Mouse (Mus musculus): ENCODE data around the gene Lect2. TPM values are rescaled to one million over a fixed set of nuclear protein-coding genes. Genes with fewer than 3 reads are reported as not detected.

Lect2 gene
- 10.5 and 14.1 TPM in 2 replicates for polyA plus RNA-seq (2014; fragmentation: Nextera tagmentation; extraction: Ambion mirVana)

DNA sequence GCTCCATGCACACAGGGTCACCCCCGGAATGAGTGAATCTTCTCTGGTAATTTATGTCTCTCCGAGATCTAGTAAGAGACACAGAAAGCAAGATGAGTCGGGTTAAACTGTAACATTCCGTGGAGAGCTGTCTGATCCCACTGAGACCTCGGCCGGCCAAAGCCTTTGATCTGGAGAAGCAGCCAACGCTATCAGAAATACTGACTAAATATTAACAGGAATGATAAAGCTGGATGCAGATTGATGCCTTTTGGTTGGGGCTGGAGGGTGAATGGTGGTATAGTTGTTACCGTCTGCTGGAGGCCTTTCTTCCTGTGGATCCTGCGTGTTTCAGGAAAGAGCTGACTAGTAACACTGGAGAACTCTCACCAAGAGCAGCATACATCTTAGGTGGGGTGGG, at the start of gene Lect2:
Lect2 (minus strand) TSS at position 102 of the 400 bp plus-strand sequence.
- 0 out of 2 replicates have a peak, but pooled peaks cover 6% of the 10 kb centered on the region for H3K4me1 ChIP-seq (replicated peaks; ENCODE audit: control insufficient read depth, insufficient read depth, low read length)
- ATAC-seq (replicated peaks; ENCODE audit: low FRiP score, low TSS enrichment, low read depth) (no peak), DNase-seq (ENCODE audit: low spot score) (no peak)
- no peaks in the 10 kb centered on the region for H3K9me3 ChIP-seq (ENCODE audit: control insufficient read depth, low read length)
- H3K27me3 ChIP-seq (replicated peaks; ENCODE audit: control insufficient read depth, insufficient read depth, low read length), result no peaks in the 10 kb centered on the region
- H3K9ac ChIP-seq (ENCODE audit: low read length), result no peak within 1 kb of the TSS
- peak within 1 kb of the TSS; percentile 16; the same call in 1 of the 2 replicates for H3K4me2 ChIP-seq (ENCODE audit: low read length)
- no peak within 1 kb of the TSS for H3K27ac ChIP-seq (ENCODE audit: low read depth)
- 55% methylated on average over 9 of the region's 9 CpGs for WGBS
- no peak within 1 kb of the TSS for H3K4me3 ChIP-seq (ENCODE audit: low read depth, low read length)
- H3K36me3 ChIP-seq (ENCODE audit: control insufficient read depth, insufficient read depth, low read length), result no peaks in the 10 kb centered on the region

DNA sequence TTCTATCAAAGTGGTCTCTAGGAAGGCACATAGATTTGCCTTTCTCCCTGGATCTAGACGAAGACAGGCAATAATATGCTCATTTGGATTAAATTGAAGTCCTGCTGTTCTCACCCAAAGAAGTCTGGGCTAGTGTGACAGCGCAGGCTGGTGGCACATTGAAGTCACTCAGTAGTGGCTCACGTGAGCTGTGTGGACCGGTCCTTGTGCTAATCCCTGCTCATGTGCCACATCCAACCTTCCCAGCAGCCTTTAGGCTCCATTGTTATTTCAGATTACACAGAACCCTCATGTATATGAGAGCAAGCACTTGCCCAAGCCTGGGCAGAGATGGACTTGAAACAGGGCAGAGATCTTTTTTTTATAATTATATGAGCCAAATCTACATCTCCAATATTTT, 49.0 kb upstream of the Lect2 start:
- Histone ChIP-seq H3K4me3 (ENCODE audit: low read depth, low read length) (no peak overlapping the region), H3K4me1 (replicated peaks; ENCODE audit: control insufficient read depth, insufficient read depth, low read length) (peaks cover 82% of the 10 kb centered on the region), H3K36me3 (ENCODE audit: control insufficient read depth, insufficient read depth, low read length) (no peaks in the 10 kb centered on the region), H3K9me3 (ENCODE audit: control insufficient read depth, low read length) (no peaks in the 10 kb centered on the region), H3K4me2 (ENCODE audit: low read length) (no peak overlapping the region), H3K27ac (ENCODE audit: low read depth) (peak overlapping the region; percentile 82), H3K27me3 (replicated peaks; ENCODE audit: control insufficient read depth, insufficient read depth, low read length) (no peaks in the 10 kb centered on the region), H3K9ac (ENCODE audit: low read length) (no peak overlapping the region)
- no peak for DNase-seq (ENCODE audit: low spot score)
- ATAC-seq (replicated peaks; ENCODE audit: low FRiP score, low TSS enrichment, low read depth), result no peak
- WGBS, result 77% methylated on average over 4 of the region's 4 CpGs

DNA sequence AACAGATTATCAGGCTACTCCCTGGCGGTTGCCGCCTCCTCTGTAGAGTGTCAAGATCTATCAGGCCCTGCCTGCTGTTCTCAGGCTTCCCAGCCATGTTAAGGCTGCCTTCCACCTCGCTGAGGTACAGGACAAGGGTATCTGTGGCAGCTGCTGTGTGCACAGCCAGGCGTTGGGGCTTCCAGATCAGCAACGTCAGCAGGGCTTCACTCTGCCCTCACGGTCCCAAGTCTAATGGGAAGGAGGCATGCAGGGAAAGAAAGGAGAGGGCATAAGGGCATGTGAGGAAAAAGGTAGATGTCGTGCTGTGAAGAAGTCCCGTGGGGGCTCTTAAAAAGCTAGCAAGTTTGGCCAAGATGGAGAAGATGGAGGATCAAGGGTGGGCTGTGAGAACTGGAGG, 46.9 kb upstream of the Lect2 start:
- DNase-seq (ENCODE audit: low spot score) (no peak), ATAC-seq (replicated peaks; ENCODE audit: low FRiP score, low TSS enrichment, low read depth) (no peak)
- H3K27me3 ChIP-seq (replicated peaks; ENCODE audit: control insufficient read depth, insufficient read depth, low read length), result no peaks in the 10 kb centered on the region
- no peaks in the 10 kb centered on the region for H3K9me3 ChIP-seq (ENCODE audit: control insufficient read depth, low read length)
- WGBS, result 75% methylated on average over 8 of the region's 8 CpGs
- no peak overlapping the region for H3K27ac ChIP-seq (ENCODE audit: low read depth)
- H3K4me2 ChIP-seq (ENCODE audit: low read length), result no peak overlapping the region
- H3K9ac ChIP-seq (ENCODE audit: low read length), result no peak overlapping the region
- H3K4me1 ChIP-seq (replicated peaks; ENCODE audit: control insufficient read depth, insufficient read depth, low read length), result peaks cover 62% of the 10 kb centered on the region
- H3K4me3 ChIP-seq (ENCODE audit: low read depth, low read length), result no peak overlapping the region
- H3K36me3 ChIP-seq (ENCODE audit: control insufficient read depth, insufficient read depth, low read length), result no peaks in the 10 kb centered on the region

DNA sequence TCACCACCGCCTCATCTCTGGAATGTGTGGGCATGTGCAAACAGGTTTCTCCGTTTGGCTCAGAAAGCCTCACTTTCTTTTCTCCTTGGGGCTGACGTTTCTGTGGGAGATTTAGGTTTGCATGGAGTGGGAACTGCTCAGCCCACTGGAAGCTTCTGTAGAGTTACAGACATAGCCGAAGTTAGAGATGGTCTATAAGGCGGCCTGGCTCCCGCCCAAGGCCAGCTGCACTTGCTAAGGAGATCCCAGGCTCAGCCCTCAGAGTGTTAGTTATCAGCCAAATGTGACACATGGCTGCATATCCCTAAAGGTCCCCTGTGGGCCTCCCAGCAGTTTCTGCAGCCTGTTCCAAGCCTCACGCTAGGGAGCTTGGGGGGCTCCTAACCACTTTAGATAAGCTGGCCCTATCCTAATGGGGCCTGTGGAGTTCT, 45.7 kb upstream of the Lect2 start:
- WGBS, result 44% methylated on average over 7 of the region's 7 CpGs
- Histone ChIP-seq H3K9ac (ENCODE audit: low read length) (no peak overlapping the region), H3K36me3 (ENCODE audit: control insufficient read depth, insufficient read depth, low read length) (no peaks in the 10 kb centered on the region), H3K27me3 (replicated peaks; ENCODE audit: control insufficient read depth, insufficient read depth, low read length) (no peaks in the 10 kb centered on the region), H3K27ac (ENCODE audit: low read depth) (0 out of 2 replicates have a peak overlapping the region, but pooled peaks have one; percentile 43), H3K4me3 (ENCODE audit: low read depth, low read length) (no peak overlapping the region), H3K9me3 (ENCODE audit: control insufficient read depth, low read length) (no peaks in the 10 kb centered on the region), H3K4me1 (replicated peaks; ENCODE audit: control insufficient read depth, insufficient read depth, low read length) (peaks cover 62% of the 10 kb centered on the region), H3K4me2 (ENCODE audit: low read length) (no peak overlapping the region)
- ATAC-seq (replicated peaks; ENCODE audit: low FRiP score, low TSS enrichment, low read depth) (no peak), DNase-seq (ENCODE audit: low spot score) (peak; percentile 58)

DNA sequence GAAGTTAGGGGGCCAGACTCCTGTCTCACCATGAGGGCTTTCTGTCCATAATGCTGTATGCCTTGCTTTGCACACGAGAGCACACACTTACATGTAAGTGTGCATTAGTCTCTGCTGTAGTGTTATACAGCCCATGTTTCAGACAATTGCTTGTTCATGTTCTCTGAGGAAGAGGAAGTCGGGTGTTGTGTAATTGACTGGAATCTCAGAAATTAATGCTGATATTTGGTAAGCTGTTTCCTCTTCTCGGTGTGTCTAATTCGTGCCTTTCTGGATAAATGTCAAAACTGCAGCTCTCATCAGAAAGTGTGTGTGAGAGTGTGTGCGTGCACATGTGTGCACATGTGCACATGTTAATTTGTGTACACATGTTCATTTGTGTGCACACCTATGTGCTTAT, 44.9 kb upstream of the Lect2 start:
- Histone ChIP-seq H3K27me3 (replicated peaks; ENCODE audit: control insufficient read depth, insufficient read depth, low read length) (no peaks in the 10 kb centered on the region), H3K4me2 (ENCODE audit: low read length) (no peak overlapping the region), H3K4me1 (replicated peaks; ENCODE audit: control insufficient read depth, insufficient read depth, low read length) (peaks cover 64% of the 10 kb centered on the region), H3K36me3 (ENCODE audit: control insufficient read depth, insufficient read depth, low read length) (no peaks in the 10 kb centered on the region), H3K9me3 (ENCODE audit: control insufficient read depth, low read length) (no peaks in the 10 kb centered on the region), H3K4me3 (ENCODE audit: low read depth, low read length) (no peak overlapping the region), H3K27ac (ENCODE audit: low read depth) (no peak overlapping the region), H3K9ac (ENCODE audit: low read length) (no peak overlapping the region)
- WGBS, result 84% methylated on average over 5 of the region's 5 CpGs
- DNase-seq (ENCODE audit: low spot score) (no peak), ATAC-seq (replicated peaks; ENCODE audit: low FRiP score, low TSS enrichment, low read depth) (no peak)

DNA sequence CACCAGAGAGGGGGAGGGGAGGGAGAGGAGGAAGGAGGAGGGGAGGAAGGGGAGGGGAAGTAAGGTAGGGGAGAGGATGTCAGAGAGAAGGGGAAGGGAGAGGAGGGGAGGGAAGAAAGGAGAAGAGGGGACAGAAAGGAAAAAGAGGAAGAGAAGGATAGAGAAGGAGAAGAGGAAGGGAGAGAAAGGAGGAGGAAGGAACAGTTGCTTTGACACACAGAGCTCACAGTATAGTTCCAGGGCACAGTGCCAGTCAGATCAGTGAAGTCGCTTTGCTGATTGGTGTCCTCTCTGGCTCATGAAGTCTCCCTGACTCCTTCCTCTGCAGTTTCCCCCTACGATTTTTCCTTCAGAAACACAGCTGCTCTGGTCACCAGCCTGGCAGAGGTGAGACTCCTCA, 43.6 kb upstream of the Lect2 start:
- Histone ChIP-seq H3K4me1 (replicated peaks; ENCODE audit: control insufficient read depth, insufficient read depth, low read length) (peaks cover 51% of the 10 kb centered on the region), H3K27me3 (replicated peaks; ENCODE audit: control insufficient read depth, insufficient read depth, low read length) (no peaks in the 10 kb centered on the region), H3K9ac (ENCODE audit: low read length) (no peak overlapping the region), H3K27ac (ENCODE audit: low read depth) (no peak overlapping the region), H3K4me3 (ENCODE audit: low read depth, low read length) (no peak overlapping the region), H3K36me3 (ENCODE audit: control insufficient read depth, insufficient read depth, low read length) (no peaks in the 10 kb centered on the region), H3K9me3 (ENCODE audit: control insufficient read depth, low read length) (no peaks in the 10 kb centered on the region), H3K4me2 (ENCODE audit: low read length) (no peak overlapping the region)
- DNase-seq (ENCODE audit: low spot score) (no peak), ATAC-seq (replicated peaks; ENCODE audit: low FRiP score, low TSS enrichment, low read depth) (no peak)
- WGBS, result 63% methylated on average over 2 of the region's 2 CpGs

DNA sequence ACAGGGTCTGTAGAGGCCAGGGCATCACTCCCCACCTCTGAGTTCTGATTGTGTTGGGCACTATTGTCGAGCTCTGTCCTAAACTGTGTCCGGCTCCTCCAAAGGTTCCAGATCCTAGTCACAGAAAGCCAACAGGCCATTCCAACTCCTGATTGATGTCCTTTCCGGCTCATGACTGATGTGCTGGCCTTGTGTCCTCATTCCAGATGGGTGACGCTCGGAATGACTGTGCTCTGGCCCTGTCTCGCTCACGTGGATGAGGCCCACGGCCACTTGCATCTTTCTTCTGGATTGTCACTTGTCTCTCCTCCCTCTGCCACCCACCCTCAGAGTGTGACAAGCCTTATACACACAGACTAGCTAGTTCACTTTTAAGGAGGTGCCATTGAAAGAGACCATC, 42.9 kb upstream of the Lect2 start:
- WGBS, result 93% methylated on average over 8 of the region's 8 CpGs
- Histone ChIP-seq H3K4me2 (ENCODE audit: low read length) (no peak overlapping the region), H3K27ac (ENCODE audit: low read depth) (no peak overlapping the region), H3K36me3 (ENCODE audit: control insufficient read depth, insufficient read depth, low read length) (no peaks in the 10 kb centered on the region), H3K4me1 (replicated peaks; ENCODE audit: control insufficient read depth, insufficient read depth, low read length) (peaks cover 44% of the 10 kb centered on the region), H3K9me3 (ENCODE audit: control insufficient read depth, low read length) (no peaks in the 10 kb centered on the region), H3K9ac (ENCODE audit: low read length) (no peak overlapping the region), H3K27me3 (replicated peaks; ENCODE audit: control insufficient read depth, insufficient read depth, low read length) (no peaks in the 10 kb centered on the region), H3K4me3 (ENCODE audit: low read depth, low read length) (no peak overlapping the region)
- DNase-seq (ENCODE audit: low spot score) (no peak), ATAC-seq (replicated peaks; ENCODE audit: low FRiP score, low TSS enrichment, low read depth) (no peak)

DNA sequence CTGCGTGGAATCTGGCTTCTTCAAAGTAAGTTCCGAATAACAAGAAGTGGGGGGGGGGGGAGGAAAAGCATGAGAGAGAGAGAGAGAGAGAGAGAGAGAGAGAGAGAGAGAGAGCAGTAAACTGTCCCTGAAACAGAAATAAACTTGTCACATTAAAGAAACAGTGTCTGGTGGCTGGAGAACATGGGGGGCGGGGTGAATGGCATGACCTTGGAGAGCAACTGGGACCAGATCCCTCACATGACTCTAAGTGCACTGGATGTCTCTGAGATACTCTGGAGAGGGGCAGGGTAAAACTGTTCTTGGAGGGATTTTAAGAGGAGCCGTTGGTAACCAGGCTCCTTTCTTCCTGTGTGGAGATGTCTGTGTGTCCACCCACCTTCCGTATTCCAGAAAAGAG, 41.9 kb upstream of the Lect2 start:
- peaks cover 43% of the 10 kb centered on the region for H3K4me1 ChIP-seq (replicated peaks; ENCODE audit: control insufficient read depth, insufficient read depth, low read length)
- no peak for DNase-seq (ENCODE audit: low spot score)
- H3K4me2 ChIP-seq (ENCODE audit: low read length), result no peak overlapping the region
- 52% methylated on average over 5 of the region's 5 CpGs for WGBS
- no peak overlapping the region for H3K9ac ChIP-seq (ENCODE audit: low read length)
- no peaks in the 10 kb centered on the region for H3K9me3 ChIP-seq (ENCODE audit: control insufficient read depth, low read length)
- no peak overlapping the region for H3K4me3 ChIP-seq (ENCODE audit: low read depth, low read length)
- no peaks in the 10 kb centered on the region for H3K27me3 ChIP-seq (replicated peaks; ENCODE audit: control insufficient read depth, insufficient read depth, low read length)
- no peaks in the 10 kb centered on the region for H3K36me3 ChIP-seq (ENCODE audit: control insufficient read depth, insufficient read depth, low read length)
- H3K27ac ChIP-seq (ENCODE audit: low read depth), result no peak overlapping the region
- ATAC-seq (replicated peaks; ENCODE audit: low FRiP score, low TSS enrichment, low read depth), result no peak

DNA sequence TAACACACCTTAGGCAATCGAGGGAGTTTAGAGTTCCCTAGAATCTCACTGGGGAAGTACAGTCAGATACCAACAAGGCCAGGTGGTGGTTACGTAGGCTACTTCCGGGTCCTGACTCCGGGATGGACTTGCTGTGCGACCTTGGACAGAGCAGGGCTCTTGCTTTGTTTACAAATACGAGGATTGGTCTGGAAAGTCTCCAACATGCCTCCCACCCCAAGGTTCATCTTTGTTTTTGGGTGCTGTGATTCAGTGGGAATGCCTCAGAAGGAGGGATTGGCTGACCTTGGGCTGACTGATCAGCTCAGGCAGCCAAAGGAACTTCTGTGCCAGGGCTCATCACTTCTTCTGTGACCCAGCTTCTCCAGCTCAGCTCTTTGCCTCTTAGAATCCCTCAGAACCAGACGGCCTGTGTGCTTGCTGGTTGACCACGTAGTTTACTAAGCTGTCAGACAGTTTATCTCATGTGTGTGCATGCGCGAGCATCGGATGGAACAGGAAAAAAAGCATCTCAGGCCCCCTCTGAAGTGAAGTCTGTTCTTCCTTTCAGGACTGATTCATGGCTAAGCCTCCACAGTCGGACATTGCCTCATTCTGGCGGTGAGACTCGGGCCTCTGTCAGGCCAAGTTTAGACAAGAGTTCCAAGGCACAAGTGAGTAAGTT, 40.3 kb upstream of the Lect2 start:
- no peak overlapping the region for H3K4me2 ChIP-seq (ENCODE audit: low read length)
- peaks cover 27% of the 10 kb centered on the region for H3K4me1 ChIP-seq (replicated peaks; ENCODE audit: control insufficient read depth, insufficient read depth, low read length)
- no peaks in the 10 kb centered on the region for H3K27me3 ChIP-seq (replicated peaks; ENCODE audit: control insufficient read depth, insufficient read depth, low read length)
- no peaks in the 10 kb centered on the region for H3K36me3 ChIP-seq (ENCODE audit: control insufficient read depth, insufficient read depth, low read length)
- H3K27ac ChIP-seq (ENCODE audit: low read depth), result peak overlapping the region; percentile 29; the same call in 1 of the 2 replicates
- H3K9me3 ChIP-seq (ENCODE audit: control insufficient read depth, low read length), result no peaks in the 10 kb centered on the region
- peak; percentile 58 for DNase-seq (ENCODE audit: low spot score)
- 36% methylated on average over 14 of the region's 14 CpGs for WGBS
- H3K9ac ChIP-seq (ENCODE audit: low read length), result no peak overlapping the region
- H3K4me3 ChIP-seq (ENCODE audit: low read depth, low read length), result no peak overlapping the region
- peak; percentile 57; the same call in 1 of the 2 replicates for ATAC-seq (replicated peaks; ENCODE audit: low FRiP score, low TSS enrichment, low read depth)
